Mouse (Mus musculus): ENCODE measurements around the gene Ramac. TPM values are rescaled to one million over a fixed set of nuclear protein-coding genes. Genes with fewer than 3 reads are reported as not detected.

Ramac gene
- total RNA-seq (2023), result 59.8 and 63.1 TPM in 2 replicates

DNA sequence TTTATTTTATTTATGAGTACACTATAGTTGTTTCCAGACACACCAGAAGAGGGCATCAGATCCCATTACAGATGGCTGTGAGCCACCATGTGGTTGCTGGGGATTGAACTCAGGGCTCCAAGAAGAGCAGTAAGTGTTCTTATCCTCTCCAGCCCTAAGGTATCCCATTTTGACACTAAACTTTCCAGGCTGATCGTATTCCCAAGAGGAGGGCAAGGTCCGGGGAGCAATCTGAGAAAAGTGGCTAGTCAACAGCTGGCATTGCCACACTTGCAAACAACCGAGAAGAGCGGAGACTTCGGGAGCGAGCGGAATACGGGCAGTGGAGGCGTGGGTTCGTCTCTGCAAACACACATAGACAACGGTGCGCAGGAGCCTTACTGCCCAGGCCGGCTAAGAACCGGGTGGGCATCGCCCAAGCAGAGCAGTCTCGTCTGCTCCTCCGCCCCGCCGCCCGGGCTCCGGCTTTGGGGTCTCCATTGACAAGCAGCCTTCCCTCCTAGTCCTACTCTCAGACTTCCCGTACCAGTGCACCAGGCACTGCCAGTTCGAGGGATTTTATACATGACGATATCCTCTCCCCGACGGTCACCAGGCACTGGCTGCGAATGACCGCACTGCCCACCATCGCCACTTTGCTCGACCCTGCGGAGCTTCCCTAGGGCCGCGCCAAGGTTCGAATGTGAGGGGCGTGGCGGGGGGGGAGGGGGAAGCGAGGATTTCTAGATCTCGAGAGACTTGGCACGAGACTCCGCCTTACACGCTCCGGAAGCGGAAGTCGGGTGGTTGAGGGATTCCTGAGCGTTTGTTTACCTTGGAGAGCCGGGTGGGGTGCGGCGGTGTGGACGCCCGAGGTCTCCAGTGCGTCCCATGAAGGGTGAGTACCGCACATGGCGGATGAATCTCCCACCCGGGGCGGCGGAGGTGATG is at the start of gene Ramac:
Ramac (plus strand) TSS at position 746 of the 930 bp plus-strand sequence.

DNA sequence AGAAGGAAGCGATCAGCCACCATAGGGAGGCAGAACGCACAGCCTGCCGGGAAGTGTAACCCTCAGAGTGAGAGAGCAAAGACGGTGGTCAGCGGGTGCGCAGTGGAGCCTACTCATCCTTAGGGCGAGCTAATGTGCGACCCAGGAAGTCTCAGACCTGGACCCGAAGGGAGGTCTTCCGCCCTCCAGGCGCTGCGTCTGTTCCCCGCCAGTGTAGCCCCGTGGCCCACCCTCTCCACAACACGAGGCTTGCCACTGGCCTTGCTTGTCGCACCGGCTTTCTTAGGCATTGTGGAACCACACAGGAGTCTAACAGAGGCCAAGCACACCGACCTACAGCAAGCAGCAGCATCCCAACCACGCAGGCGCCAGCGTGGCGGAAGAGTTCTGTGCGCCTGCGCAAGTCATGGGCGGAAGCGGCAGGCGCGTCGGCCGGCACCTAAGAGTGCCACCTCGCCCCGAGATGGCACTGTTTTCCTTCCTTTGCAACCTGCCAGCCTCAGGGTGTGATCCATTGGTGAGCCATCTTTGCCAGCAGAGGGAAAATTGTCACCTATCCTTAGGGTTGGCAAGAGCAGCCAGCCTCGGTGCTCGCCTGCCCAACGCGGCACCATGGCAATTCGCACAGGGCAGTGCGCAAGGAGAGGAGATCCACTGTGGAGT is 26.5 kb downstream of the Ramac start, which contains the start of gene 3110040N11Rik:
3110040N11Rik (minus strand) TSS at position 384 of the 663 bp plus-strand sequence.

Other genes with a start within 250 kb of the Ramac start
- not detected in 2 replicates for gene Fsd2, start 196.0 kb upstream of the Ramac start, total RNA-seq (2023)
- gene Whamm, start 191.7 kb upstream of the Ramac start, total RNA-seq (2023), result 18.1 and 23.5 TPM in 2 replicates
- gene Homer2, start 55.4 kb upstream of the Ramac start, total RNA-seq (2023), result not detected in 2 replicates
- gene 3110040N11Rik, start 26.6 kb downstream of the Ramac start, total RNA-seq (2023), result 8.8 and 10.9 TPM in 2 replicates
- gene Btbd1, start 66.5 kb downstream of the Ramac start, total RNA-seq (2023), result 37.0 and 41.4 TPM in 2 replicates
- gene Gm10160, start 92.9 kb downstream of the Ramac start, total RNA-seq (2023), result not detected in 2 replicates
- 169 and 195 TPM in 2 replicates for gene Tm6sf1, start 96.1 kb downstream of the Ramac start, total RNA-seq (2023)
- 0.25 TPM in 1 of 2 replicates, not detected in the other for gene Hdgfl3, start 171.5 kb downstream of the Ramac start, total RNA-seq (2023)
- not detected in 2 replicates for gene Bnc1, start 229.4 kb downstream of the Ramac start, total RNA-seq (2023)

All from neutrophil, adult 65 days (primary cell).